Mouse (Mus musculus) C2C12 (cell line): ENCODE measurements around the gene Fibin.

Source experiments
- CEBPB ChIP-seq: IDR thresholded peaks from one replicate; pipeline ENCODE4 v1.6.1; 2011; ENCODE audit warnings: low read depth, mild to moderate bottlenecking, control low read depth, moderate library complexity
- CTCF ChIP-seq: IDR thresholded peaks from one replicate; pipeline ENCODE4 v1.5.1; 2011; ENCODE audit not compliant: control insufficient read depth, insufficient read depth, insufficient read length
- FOSL1 ChIP-seq: IDR thresholded peaks from one replicate; pipeline ENCODE4 v1.8.0; 2011; ENCODE audit warnings: mild to moderate bottlenecking, low read length; ENCODE audit not compliant: poor library complexity, insufficient read depth, severe bottlenecking
- MAX ChIP-seq: IDR thresholded peaks from one replicate; pipeline ENCODE4 v1.6.1; 2011; ENCODE audit warnings: mild to moderate bottlenecking, control low read depth
- MYOD1 ChIP-seq: IDR thresholded peaks from one replicate; pipeline ENCODE4 v1.6.1; 2011; ENCODE audit warnings: low read depth; ENCODE audit not compliant: control insufficient read depth, insufficient read length
- MYOG ChIP-seq: IDR thresholded peaks from one replicate; pipeline ENCODE4 v1.6.1; 2011; ENCODE audit not compliant: control insufficient read depth, insufficient read length; ENCODE audit errors: extremely low read depth
- USF1 ChIP-seq: IDR thresholded peaks from one replicate; pipeline ENCODE4 v1.6.1; 2011; ENCODE audit warnings: low read depth, mild to moderate bottlenecking, control low read depth, moderate library complexity

GRCm38 (mm10) chr2:110351406-110351805, 11.6 kb downstream of the Fibin start:
- no peak for TF ChIP-seq CTCF
- TF ChIP-seq MAX = no peak
- TF ChIP-seq USF1 = no peak
- no peak for TF ChIP-seq MYOG
- no peak for TF ChIP-seq MYOD1
- TF ChIP-seq CEBPB = no peak
- TF ChIP-seq FOSL1 = no peak
